Mouse (Mus musculus): ENCODE results near the gene Slc5a11. TPM values are rescaled to one million over a fixed set of nuclear protein-coding genes. Genes with fewer than 3 reads are reported as not detected.

Slc5a11 gene
- polyA plus RNA-seq, 2 experiments: 0.17 to 0.25 TPM

- Histone ChIP-seq H3K27me3 (ENCODE audit: control insufficient read depth, insufficient read depth, low read length) (no peaks in the 10 kb centered on the region), H3K4me2 (ENCODE audit: low read depth) (no peak overlapping the region), H3K36me3 (replicated peaks; ENCODE audit: control insufficient read depth, insufficient read depth, low read depth) (no peaks in the 10 kb centered on the region), H3K4me1 (replicated peaks; ENCODE audit: control insufficient read depth in 2 of 2, insufficient read depth in 2 of 2, low read length in 1 of 2) (no peaks in the 10 kb centered on the region), H3K9me3 (ENCODE audit: control insufficient read depth, low read length) (no peaks in the 10 kb centered on the region), H3K27ac (no peak overlapping the region), H3K4me3 (ENCODE audit: insufficient read depth in 1 of 2, low read depth in 2 of 2, low read length in 2 of 2) (no peak overlapping the region), H3K9ac (replicated peaks) (no peak overlapping the region)
- ATAC-seq (ENCODE audit: insufficient read depth) (no peak), DNase-seq (ENCODE audit: low read depth in 3 of 3, low spot score in 3 of 3) (no peak)
- 44% methylated on average over 6 of the region's 6 CpGs for WGBS (ENCODE audit: insufficient replicate concordance)
- TF ChIP-seq EP300 (IDR thresholded peaks at IDR 0.05; ENCODE audit: low read depth) (no peak), CTCF (IDR thresholded peaks at IDR 0.05; ENCODE audit: low read depth) (no peak)
Measured at GRCm38 (mm10) chr7:123207561-123207960, 7.0 kb upstream of the Slc5a11 start.

GRCm38 (mm10) chr7:123209864-123210263, 4.7 kb upstream of the Slc5a11 start:
- ATAC-seq (ENCODE audit: insufficient read depth) (no peak), DNase-seq (ENCODE audit: low read depth in 3 of 3, low spot score in 3 of 3) (no peak)
- 33% methylated on average over 9 of the region's 9 CpGs for WGBS (ENCODE audit: insufficient replicate concordance)

GRCm38 (mm10) chr7:123211461-123211860, 3.1 kb upstream of the Slc5a11 start:
- Histone ChIP-seq H3K27ac (no peak overlapping the region), H3K4me1 (replicated peaks; ENCODE audit: control insufficient read depth in 2 of 2, insufficient read depth in 2 of 2, low read length in 1 of 2) (no peaks in the 10 kb centered on the region), H3K9ac (replicated peaks) (no peak overlapping the region), H3K4me3 (ENCODE audit: insufficient read depth in 1 of 2, low read depth in 2 of 2, low read length in 2 of 2) (no peak overlapping the region), H3K4me2 (ENCODE audit: low read depth) (no peak overlapping the region), H3K27me3 (ENCODE audit: control insufficient read depth, insufficient read depth, low read length) (no peaks in the 10 kb centered on the region), H3K9me3 (ENCODE audit: control insufficient read depth, low read length) (no peaks in the 10 kb centered on the region), H3K36me3 (replicated peaks; ENCODE audit: control insufficient read depth, insufficient read depth, low read depth) (no peaks in the 10 kb centered on the region)
- TF ChIP-seq CTCF (IDR thresholded peaks at IDR 0.05; ENCODE audit: low read depth): no peak
- TF ChIP-seq EP300 (IDR thresholded peaks at IDR 0.05; ENCODE audit: low read depth): no peak
- ATAC-seq (ENCODE audit: insufficient read depth): no peak
- no peak for DNase-seq (ENCODE audit: low read depth in 3 of 3, low spot score in 3 of 3)
- WGBS (ENCODE audit: insufficient replicate concordance): 37% methylated on average over 5 of the region's 5 CpGs

More at GRCm38 (mm10) chr7:123209864-123210263, 4.7 kb upstream of the Slc5a11 start:
- Histone ChIP-seq H3K27ac (no peak overlapping the region), H3K36me3 (replicated peaks; ENCODE audit: control insufficient read depth, insufficient read depth, low read depth) (no peaks in the 10 kb centered on the region), H3K9me3 (ENCODE audit: control insufficient read depth, low read length) (no peaks in the 10 kb centered on the region), H3K4me1 (replicated peaks; ENCODE audit: control insufficient read depth in 2 of 2, insufficient read depth in 2 of 2, low read length in 1 of 2) (no peaks in the 10 kb centered on the region), H3K4me2 (ENCODE audit: low read depth) (no peak overlapping the region), H3K27me3 (ENCODE audit: control insufficient read depth, insufficient read depth, low read length) (no peaks in the 10 kb centered on the region), H3K9ac (replicated peaks) (no peak overlapping the region), H3K4me3 (ENCODE audit: insufficient read depth in 1 of 2, low read depth in 2 of 2, low read length in 2 of 2) (no peak overlapping the region)
- no peak for TF ChIP-seq EP300 (IDR thresholded peaks at IDR 0.05; ENCODE audit: low read depth)
- TF ChIP-seq CTCF (IDR thresholded peaks at IDR 0.05; ENCODE audit: low read depth): no peak

GRCm38 (mm10) chr7:123212316-123212715, 2.3 kb upstream of the Slc5a11 start:
- no peak for TF ChIP-seq CTCF (IDR thresholded peaks at IDR 0.05; ENCODE audit: low read depth)
- no peak for TF ChIP-seq EP300 (IDR thresholded peaks at IDR 0.05; ENCODE audit: low read depth)
- 57% methylated on average over 5 of the region's 5 CpGs for WGBS (ENCODE audit: insufficient replicate concordance)

GRCm38 (mm10) chr7:123215138-123215537, 558 bp downstream of the Slc5a11 start:
- Histone ChIP-seq H3K4me1 (replicated peaks; ENCODE audit: control insufficient read depth in 2 of 2, insufficient read depth in 2 of 2, low read length in 1 of 2) (no peaks in the 10 kb centered on the region), H3K27ac (no peak overlapping the region), H3K4me3 (ENCODE audit: insufficient read depth in 1 of 2, low read depth in 2 of 2, low read length in 2 of 2) (no peak overlapping the region), H3K9ac (replicated peaks) (no peak overlapping the region), H3K27me3 (ENCODE audit: control insufficient read depth, insufficient read depth, low read length) (no peaks in the 10 kb centered on the region), H3K4me2 (ENCODE audit: low read depth) (no peak overlapping the region), H3K9me3 (ENCODE audit: control insufficient read depth, low read length) (no peaks in the 10 kb centered on the region), H3K36me3 (replicated peaks; ENCODE audit: control insufficient read depth, insufficient read depth, low read depth) (no peaks in the 10 kb centered on the region)
- ATAC-seq (ENCODE audit: insufficient read depth): no peak
- 68% methylated on average over 2 of the region's 2 CpGs for WGBS (ENCODE audit: insufficient replicate concordance)
- DNase-seq (ENCODE audit: low read depth in 3 of 3, low spot score in 3 of 3): no peak
- TF ChIP-seq EP300 (IDR thresholded peaks at IDR 0.05; ENCODE audit: low read depth) (no peak), CTCF (IDR thresholded peaks at IDR 0.05; ENCODE audit: low read depth) (no peak)

More at GRCm38 (mm10) chr7:123212316-123212715, 2.3 kb upstream of the Slc5a11 start:
- H3K27me3 ChIP-seq (ENCODE audit: control insufficient read depth, insufficient read depth, low read length): no peaks in the 10 kb centered on the region
- H3K27ac ChIP-seq: no peak overlapping the region
- ATAC-seq (ENCODE audit: insufficient read depth): no peak
- no peak for DNase-seq (ENCODE audit: low read depth in 3 of 3, low spot score in 3 of 3)
- H3K4me1 ChIP-seq (replicated peaks; ENCODE audit: control insufficient read depth in 2 of 2, insufficient read depth in 2 of 2, low read length in 1 of 2): no peaks in the 10 kb centered on the region
- H3K9ac ChIP-seq (replicated peaks): no peak overlapping the region
- no peaks in the 10 kb centered on the region for H3K9me3 ChIP-seq (ENCODE audit: control insufficient read depth, low read length)
- no peak overlapping the region for H3K4me3 ChIP-seq (ENCODE audit: insufficient read depth in 1 of 2, low read depth in 2 of 2, low read length in 2 of 2)
- no peak overlapping the region for H3K4me2 ChIP-seq (ENCODE audit: low read depth)
- H3K36me3 ChIP-seq (replicated peaks; ENCODE audit: control insufficient read depth, insufficient read depth, low read depth): no peaks in the 10 kb centered on the region

Data from liver, embryonic 14.5 days (tissue).